Mouse (Mus musculus): ENCODE measurements at regions not wholly inside any gene's neighbourhood (a gene's known extent, or its start where the extent isn't known, plus 50 kb on each side); places are given as distances from the start of the nearest gene placed in this dataset.
A peak's percentile ranks its signal among the peaks of the same experiment; 100 is the strongest.

DNA sequence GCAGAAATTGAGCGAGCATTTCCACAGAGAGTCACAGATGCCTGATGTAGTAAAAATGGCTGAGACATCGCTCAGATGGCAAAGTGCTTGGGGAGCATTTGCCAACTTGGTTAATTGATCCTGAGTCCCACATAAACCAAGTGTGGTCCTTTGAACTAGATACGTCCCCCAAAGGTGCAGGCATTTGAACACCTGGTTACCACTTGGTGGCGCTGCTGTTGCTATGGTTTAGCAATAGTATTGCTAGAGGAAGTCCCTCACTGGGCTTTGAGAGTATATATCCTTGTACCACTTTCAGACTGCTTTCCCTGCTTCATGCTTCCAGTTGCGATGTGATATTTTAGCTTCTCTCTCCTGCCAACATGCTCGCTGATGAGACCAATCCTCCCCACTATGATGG lies 67.3 kb downstream of the Mrm1 start:
- peaks cover 34% of the 10 kb centered on the region for H3K9me3 ChIP-seq (replicated peaks; ENCODE audit: low read length)
- H3K27ac ChIP-seq (ENCODE audit: insufficient read depth, low read depth): no peak overlapping the region
- H3K4me2 ChIP-seq (ENCODE audit: insufficient read depth, low read depth, poor library complexity, severe bottlenecking): no peak overlapping the region
- DNase-seq (ENCODE audit: extremely low read depth): peak; percentile 38
- dilution Hi-C loops (cut with MboI; ENCODE audit: extremely low pct_ligation_motif_present, extremely low pct_unique_long_range_greater_than_20kb, low sequenced_read_pairs): no loop called here
- no peak overlapping the region for H3K9ac ChIP-seq (ENCODE audit: insufficient read depth, low read depth)
- peaks cover 94% of the 10 kb centered on the region for H3K27me3 ChIP-seq (replicated peaks)
- H3K4me1 ChIP-seq (ENCODE audit: control insufficient read depth in 1 of 2, insufficient read depth in 2 of 2): no peaks in the 10 kb centered on the region
- TF ChIP-seq ZNF384 (IDR thresholded peaks at IDR 0.05; ENCODE audit: low read depth, low read length) (no peak), CTCF (conservative IDR thresholded peaks at IDR 0.05 in 1 of 2, IDR thresholded peaks at IDR 0.05 in 1 of 2; ENCODE audit: low read depth in 2 of 2, low read length in 2 of 2) (peak; percentile 23 to 63; a peak in 2 of 4 replicates), JUN (IDR thresholded peaks at IDR 0.05; ENCODE audit: insufficient read depth, low read depth, low read length) (no peak), SMC3 (IDR thresholded peaks at IDR 0.05; ENCODE audit: low read depth, low read length) (peak; percentile 50), ZMIZ1 (IDR thresholded peaks at IDR 0.05; ENCODE audit: low read depth, low read length) (no peak), NRF1 (IDR thresholded peaks at IDR 0.05; ENCODE audit: low read depth, low read length) (no peak), MEF2A (IDR thresholded peaks at IDR 0.05; ENCODE audit: borderline replicate concordance, low read depth, low read length) (no peak), RAD21 (IDR thresholded peaks at IDR 0.05; ENCODE audit: low read depth, low read length) (peak; percentile 29), EP300 (IDR thresholded peaks at IDR 0.05; ENCODE audit: low read length) (no peak), MAX (IDR thresholded peaks at IDR 0.05; ENCODE audit: low read length) (no peak), POLR2A (IDR thresholded peaks at IDR 0.05; ENCODE audit: low read depth, low read length) (no peak), E2F4 (IDR thresholded peaks at IDR 0.05; ENCODE audit: insufficient replicate concordance, low read depth, low read length) (no peak), NELFE (IDR thresholded peaks at IDR 0.05; ENCODE audit: low read depth, low read length) (no peak), GABPA (IDR thresholded peaks at IDR 0.05; ENCODE audit: insufficient replicate concordance, low read depth, low read length) (no peak), MAZ (IDR thresholded peaks at IDR 0.05; ENCODE audit: low read depth, low read length) (no peak), ELF1 (IDR thresholded peaks at IDR 0.05; ENCODE audit: low read depth, low read length) (no peak), IRF4 (IDR thresholded peaks at IDR 0.05; ENCODE audit: low read depth, low read length) (no peak), SIN3A (IDR thresholded peaks at IDR 0.05; ENCODE audit: low read length) (no peak)
- no peaks in the 10 kb centered on the region for H3K36me3 ChIP-seq (replicated peaks in 1 of 2; ENCODE audit: control insufficient read depth in 1 of 2, insufficient read depth in 1 of 2, low read length in 1 of 2)
- H3K79me2 ChIP-seq (replicated peaks; ENCODE audit: control insufficient read depth, extremely low read depth, insufficient read depth, poor library complexity, severe bottlenecking): no peaks in the 10 kb centered on the region
- H3K4me3 ChIP-seq (replicated peaks in 1 of 3; ENCODE audit: low read depth in 2 of 3, low read length in 2 of 3, poor library complexity in 1 of 3): no peak overlapping the region
- in situ Hi-C loops (cut with MboI; ENCODE audit: low pct_ligation_motif_present, low pct_unique_long_range_greater_than_20kb, low sequenced_read_pairs): no loop called here

DNA sequence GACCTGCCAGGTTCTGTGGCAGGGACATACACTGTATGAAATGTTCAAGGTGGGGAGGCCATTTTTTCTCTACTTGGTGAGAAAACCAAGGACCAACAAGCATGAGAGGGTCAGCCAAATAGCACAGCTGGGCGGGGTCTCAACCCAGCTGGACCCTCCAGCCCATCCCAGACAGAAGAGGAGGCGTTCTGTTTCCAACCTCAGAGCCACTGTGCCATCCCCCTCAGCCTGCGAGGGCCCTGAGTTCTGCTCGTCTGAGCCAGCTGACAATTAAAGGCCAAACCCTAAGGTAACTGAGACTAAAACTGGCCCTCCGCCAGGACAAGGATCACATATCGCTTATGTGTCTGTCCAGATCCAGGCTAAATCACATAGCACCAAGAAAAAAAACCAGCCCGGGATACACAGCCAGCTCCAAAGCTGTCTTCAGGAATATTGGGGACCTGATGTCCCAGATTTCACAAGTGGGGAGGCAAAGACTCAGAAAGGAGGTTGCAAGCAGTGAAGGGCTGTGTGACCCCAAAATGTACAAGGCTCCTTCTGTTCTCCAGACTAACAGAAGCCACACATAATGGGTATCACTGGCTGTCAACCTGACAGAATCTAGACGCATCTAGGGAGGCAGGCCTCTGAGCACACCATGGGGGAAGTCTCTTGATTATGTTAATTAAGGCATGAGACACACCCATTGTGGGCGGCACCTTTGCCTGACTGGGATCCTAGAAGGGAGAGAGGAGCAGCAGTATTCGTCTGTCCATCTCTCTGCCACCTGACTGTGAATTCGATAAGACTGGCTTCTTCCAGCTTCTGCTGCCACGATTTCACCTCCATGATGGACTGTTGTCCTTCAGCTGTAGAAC lies 69.6 kb downstream of the Mrm1 start:
- no peaks in the 10 kb centered on the region for H3K36me3 ChIP-seq (replicated peaks in 1 of 2; ENCODE audit: control insufficient read depth in 1 of 2, insufficient read depth in 1 of 2, low read length in 1 of 2)
- no peak for TF ChIP-seq BHLHE40 (IDR thresholded peaks at IDR 0.05; ENCODE audit: low read depth, low read length)
- TF ChIP-seq POLR2A (IDR thresholded peaks at IDR 0.05; ENCODE audit: low read depth, low read length): no peak
- TF ChIP-seq JUND (conservative IDR thresholded peaks at IDR 0.05; ENCODE audit: low read depth, low read length): no peak
- TF ChIP-seq MAZ (IDR thresholded peaks at IDR 0.05; ENCODE audit: low read depth, low read length): no peak
- no peak for TF ChIP-seq USF2 (conservative IDR thresholded peaks at IDR 0.05; ENCODE audit: low read depth, low read length)
- no peak for TF ChIP-seq ELF1 (IDR thresholded peaks at IDR 0.05; ENCODE audit: low read depth, low read length)
- TF ChIP-seq MXI1 (IDR thresholded peaks at IDR 0.05; ENCODE audit: low read depth, low read length): no peak
- TF ChIP-seq IRF4 (IDR thresholded peaks at IDR 0.05; ENCODE audit: low read depth, low read length): no peak
- TF ChIP-seq CTCF (conservative IDR thresholded peaks at IDR 0.05 in 1 of 2, IDR thresholded peaks at IDR 0.05 in 1 of 2; ENCODE audit: low read depth in 2 of 2, low read length in 2 of 2): no peak
- no peak for TF ChIP-seq E2F4 (IDR thresholded peaks at IDR 0.05; ENCODE audit: insufficient replicate concordance, low read depth, low read length)
- TF ChIP-seq CHD2 (IDR thresholded peaks at IDR 0.05; ENCODE audit: low read length): no peak
- TF ChIP-seq CHD1 (IDR thresholded peaks at IDR 0.05; ENCODE audit: low read depth, low read length): no peak
- no peak for TF ChIP-seq ZMIZ1 (IDR thresholded peaks at IDR 0.05; ENCODE audit: low read depth, low read length)
- TF ChIP-seq SMC3 (IDR thresholded peaks at IDR 0.05; ENCODE audit: low read depth, low read length): no peak
- dilution Hi-C loops (cut with MboI; ENCODE audit: extremely low pct_ligation_motif_present, extremely low pct_unique_long_range_greater_than_20kb, low sequenced_read_pairs): no loop called here
- H3K4me2 ChIP-seq (ENCODE audit: insufficient read depth, low read depth, poor library complexity, severe bottlenecking): no peak overlapping the region
- peaks cover 17% of the 10 kb centered on the region for H3K9me3 ChIP-seq (replicated peaks; ENCODE audit: low read length)
- H3K79me2 ChIP-seq (replicated peaks; ENCODE audit: control insufficient read depth, extremely low read depth, insufficient read depth, poor library complexity, severe bottlenecking): no peaks in the 10 kb centered on the region
- H3K27me3 ChIP-seq (replicated peaks): peaks cover 94% of the 10 kb centered on the region
- H3K4me1 ChIP-seq (ENCODE audit: control insufficient read depth in 1 of 2, insufficient read depth in 2 of 2): no peaks in the 10 kb centered on the region
- in situ Hi-C loops (cut with MboI; ENCODE audit: low pct_ligation_motif_present, low pct_unique_long_range_greater_than_20kb, low sequenced_read_pairs): no loop called here
- DNase-seq (ENCODE audit: extremely low read depth): peak; percentile 20
- no peak overlapping the region for H3K27ac ChIP-seq (ENCODE audit: insufficient read depth, low read depth)
- H3K4me3 ChIP-seq (replicated peaks in 1 of 3; ENCODE audit: low read depth in 2 of 3, low read length in 2 of 3, poor library complexity in 1 of 3): no peak overlapping the region
- H3K9ac ChIP-seq (ENCODE audit: insufficient read depth, low read depth): no peak overlapping the region

All from CH12.LX (cell line).